Mouse (Mus musculus) large intestine, adult 2 months (tissue): ENCODE results near the gene Snrnp35. TPM values are rescaled to one million over a fixed set of nuclear protein-coding genes. Genes with fewer than 3 reads are reported as not detected.

ENCODE experiments used
- DNase-seq: peaks from one replicate; pipeline ENCODE4 v3.0.0-alpha.2; 2012; ENCODE audit warnings: low read depth, low spot score
- WGBS: fragments of 180-500 bp; shearing (Covaris S2); methylation state at CpG from one replicate; pipeline ENCODE4 v1.1.7; 2018; 5-methylcytosine and 5-hydroxymethylcytosine counted together
- polyA plus RNA-seq: library from polyadenylated mRNA; depleted of rRNA; stranded (reverse); fragments of >200 nt; gene quantifications from 2 replicates; pipeline ENCODE4 v1.2.3, GENCODE M21; 2012; rRNA removed

The Snrnp35 gene
- polyA plus RNA-seq = 3.4 and 3.8 TPM in 2 replicates

DNA sequence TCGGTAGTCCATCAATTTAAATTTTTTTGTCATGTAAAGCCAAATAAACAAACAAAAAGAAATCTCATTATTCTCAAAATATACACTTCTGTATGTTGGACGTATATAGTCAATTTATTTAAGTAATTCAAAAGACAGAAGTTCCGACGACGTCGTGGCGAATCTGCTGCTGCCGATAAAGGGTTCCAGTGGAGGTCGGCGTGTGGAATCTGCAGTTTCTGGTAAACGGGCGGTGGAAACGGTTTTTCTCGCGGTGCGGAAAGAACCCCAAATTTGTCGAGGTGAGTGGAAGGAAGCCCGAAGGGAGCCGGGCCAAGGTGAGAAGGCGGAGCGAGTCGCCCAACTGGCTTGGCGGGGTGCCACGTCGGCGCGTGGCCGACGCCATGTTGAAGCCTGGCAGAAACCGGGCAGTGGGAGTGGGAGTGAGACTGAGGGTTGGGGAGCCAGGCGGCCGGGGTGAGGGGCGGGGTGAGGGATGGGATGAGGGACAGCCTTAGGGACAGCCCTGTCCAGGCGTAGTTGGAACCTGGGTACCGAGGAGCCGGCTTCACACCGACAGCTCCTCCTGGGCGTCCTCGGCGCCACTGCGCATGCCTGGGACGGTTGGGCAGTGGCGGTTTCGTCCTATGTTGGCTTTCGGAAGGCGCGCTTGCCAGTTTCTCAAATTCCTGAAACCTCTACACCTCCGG is at the start of gene Snrnp35:
Gene Snrnp35 (plus strand): TSS at position 169 of the 689 bp plus-strand sequence.
- under 1% methylated on average over 48 of the region's 48 CpGs for WGBS
- DNase-seq = peak; percentile 63

DNA sequence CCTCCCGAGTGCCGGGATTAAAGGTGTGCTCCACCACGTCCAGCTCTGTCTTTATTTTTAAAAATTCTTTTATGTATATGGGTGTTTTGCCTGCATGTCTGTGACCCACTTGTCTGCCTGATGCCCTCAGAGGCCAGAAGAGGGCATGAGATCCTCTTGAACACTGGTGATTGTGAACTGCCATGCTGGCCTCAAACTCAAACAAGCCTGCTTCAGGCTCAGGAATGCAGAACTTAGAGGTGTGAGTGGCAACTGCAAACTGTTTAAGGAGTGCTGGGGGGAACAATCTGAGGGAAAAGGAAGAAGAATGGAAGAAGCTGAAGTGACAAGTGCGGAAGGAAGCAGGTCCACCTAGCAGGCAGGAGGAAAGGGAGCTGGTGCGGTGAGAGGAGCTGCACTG is 44.7 kb upstream of the Snrnp35 start:
- DNase-seq = no peak

DNA sequence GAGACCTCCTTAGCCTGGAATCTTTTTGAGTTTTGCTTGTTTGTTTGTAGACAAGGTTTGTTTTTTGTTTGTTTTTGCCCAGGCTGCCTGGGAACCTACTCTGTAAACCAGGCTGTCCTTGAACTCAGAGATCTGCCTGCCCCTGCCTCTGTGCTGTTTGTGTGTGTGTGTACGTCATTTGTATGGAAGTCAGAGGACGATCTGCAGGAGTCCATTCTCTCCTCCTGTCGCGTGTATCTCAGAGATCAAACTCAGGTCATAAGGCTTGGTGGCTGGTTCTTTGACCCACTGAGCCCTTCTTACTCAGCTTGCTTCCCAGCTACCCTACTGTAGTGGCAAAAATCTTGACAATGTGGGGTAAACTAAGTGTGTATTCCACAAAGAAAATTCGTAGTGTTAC is 44.2 kb upstream of the Snrnp35 start:
- DNase-seq = no peak
- WGBS = 59% methylated on average over 5 of the region's 5 CpGs

More for the DNA sequence above, 44.7 kb upstream of the Snrnp35 start:
- 74% methylated on average over 5 of the region's 5 CpGs for WGBS

DNA sequence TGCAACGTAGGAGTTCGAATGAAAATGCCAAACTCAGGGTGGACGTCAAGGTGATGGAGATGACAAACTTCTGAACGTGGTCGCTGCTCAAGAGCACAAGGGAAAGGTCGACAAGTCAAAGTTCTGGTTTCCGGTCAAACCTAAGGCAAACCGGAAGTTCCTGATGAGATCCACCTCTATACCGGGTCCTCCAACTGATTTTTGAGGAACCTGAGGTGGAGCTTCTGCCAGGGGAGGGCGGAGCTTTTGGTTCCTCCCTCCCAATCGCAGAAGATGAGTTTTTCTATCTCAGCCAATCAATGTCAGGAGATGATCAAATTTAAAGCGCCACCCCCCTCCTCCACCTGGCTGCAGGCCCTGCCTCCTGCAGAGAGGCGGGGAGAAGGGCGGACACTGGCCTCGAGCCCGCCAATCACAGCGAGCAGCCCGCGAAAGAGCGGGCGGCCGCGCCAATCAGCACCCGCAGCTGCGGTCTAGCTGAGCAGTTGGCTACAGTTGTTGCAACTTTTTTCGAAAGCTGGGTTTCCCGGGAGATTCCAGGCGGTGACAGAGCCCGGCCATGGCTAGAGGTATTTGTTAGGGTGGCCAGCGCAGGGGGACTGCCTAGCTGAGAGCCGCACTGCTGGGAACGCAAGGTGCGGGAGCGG is 43.4 kb upstream of the Snrnp35 start, which contains the start of gene Kmt5a:
Gene Kmt5a (plus strand): TSS at position 484 of the 647 bp plus-strand sequence.
- DNase-seq = no peak
- WGBS = under 1% methylated on average over 34 of the region's 34 CpGs

DNA sequence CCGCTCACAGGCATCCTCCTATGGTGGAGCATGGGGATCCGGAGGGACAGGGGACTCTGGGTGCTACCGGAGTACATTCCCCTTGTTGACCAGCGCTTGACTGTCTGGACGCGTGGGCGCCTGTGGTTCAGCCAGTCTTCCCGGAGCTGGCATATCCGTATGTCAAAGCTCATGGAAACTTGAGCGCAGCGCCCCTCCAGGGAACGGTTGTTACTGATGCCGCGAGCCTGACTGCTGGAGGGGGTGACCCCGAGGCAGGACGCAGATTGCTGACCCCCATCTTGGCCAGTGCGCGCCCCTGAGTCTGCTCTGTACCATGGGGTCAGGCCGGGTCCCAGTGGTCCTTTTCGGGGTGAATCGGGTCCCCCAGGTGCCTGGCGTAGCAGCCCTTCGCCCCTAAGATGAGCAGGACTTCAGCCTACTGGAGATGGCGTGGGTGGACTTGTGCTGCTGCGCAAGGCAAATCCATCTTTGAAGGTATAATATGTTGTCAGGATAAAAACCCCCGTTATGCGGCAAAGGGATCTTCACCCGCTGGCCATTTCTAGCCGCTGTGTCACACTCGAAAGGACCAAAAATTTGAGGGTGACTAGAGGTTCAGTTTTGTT is 42.7 kb upstream of the Snrnp35 start:
- DNase-seq = no peak
- under 1% methylated on average over 30 of the region's 30 CpGs for WGBS

DNA sequence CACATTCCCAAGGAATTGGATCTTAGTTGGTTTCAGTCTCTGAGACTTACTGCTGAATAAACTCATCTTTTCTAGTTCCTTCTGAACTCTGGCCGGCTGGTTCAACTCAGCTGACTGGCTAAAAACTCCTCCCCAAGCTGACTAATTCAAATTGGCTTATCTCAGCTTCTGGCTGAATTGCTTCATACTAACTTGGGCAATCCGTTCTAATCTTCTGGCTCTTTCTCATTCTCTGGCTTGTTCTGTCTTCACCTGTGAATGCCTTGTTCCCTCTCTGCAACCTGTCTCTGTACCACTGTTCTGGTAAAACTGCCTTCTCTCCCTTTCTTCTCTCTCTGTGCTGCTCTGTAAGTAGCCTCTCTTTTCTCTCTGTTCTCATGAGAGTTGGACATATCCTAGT is 40.3 kb upstream of the Snrnp35 start:
- no peak for DNase-seq
- WGBS = 35% methylated on average over 2 of the region's 2 CpGs

DNA sequence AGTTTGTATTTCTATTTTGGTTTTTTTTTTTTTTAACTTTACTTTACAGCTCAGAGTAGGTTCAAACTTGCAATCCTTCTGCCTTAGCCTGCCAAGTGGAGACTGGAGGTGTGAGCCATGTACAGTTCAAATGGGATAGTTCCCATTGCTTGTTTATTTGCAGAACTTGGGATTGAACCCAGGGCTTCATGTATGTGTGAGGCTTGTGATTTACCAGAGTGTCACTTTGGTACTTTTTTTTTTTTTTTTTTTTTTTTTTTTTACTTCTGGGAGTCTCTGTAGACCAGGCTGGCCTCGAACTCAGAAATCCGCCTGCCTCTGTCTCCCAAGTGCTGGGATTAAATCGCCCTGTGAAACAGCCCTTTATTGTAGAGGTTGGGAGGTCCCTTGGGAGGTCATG is 38.7 kb upstream of the Snrnp35 start:
- WGBS = 66% methylated on average over 3 of the region's 3 CpGs
- no peak for DNase-seq

DNA sequence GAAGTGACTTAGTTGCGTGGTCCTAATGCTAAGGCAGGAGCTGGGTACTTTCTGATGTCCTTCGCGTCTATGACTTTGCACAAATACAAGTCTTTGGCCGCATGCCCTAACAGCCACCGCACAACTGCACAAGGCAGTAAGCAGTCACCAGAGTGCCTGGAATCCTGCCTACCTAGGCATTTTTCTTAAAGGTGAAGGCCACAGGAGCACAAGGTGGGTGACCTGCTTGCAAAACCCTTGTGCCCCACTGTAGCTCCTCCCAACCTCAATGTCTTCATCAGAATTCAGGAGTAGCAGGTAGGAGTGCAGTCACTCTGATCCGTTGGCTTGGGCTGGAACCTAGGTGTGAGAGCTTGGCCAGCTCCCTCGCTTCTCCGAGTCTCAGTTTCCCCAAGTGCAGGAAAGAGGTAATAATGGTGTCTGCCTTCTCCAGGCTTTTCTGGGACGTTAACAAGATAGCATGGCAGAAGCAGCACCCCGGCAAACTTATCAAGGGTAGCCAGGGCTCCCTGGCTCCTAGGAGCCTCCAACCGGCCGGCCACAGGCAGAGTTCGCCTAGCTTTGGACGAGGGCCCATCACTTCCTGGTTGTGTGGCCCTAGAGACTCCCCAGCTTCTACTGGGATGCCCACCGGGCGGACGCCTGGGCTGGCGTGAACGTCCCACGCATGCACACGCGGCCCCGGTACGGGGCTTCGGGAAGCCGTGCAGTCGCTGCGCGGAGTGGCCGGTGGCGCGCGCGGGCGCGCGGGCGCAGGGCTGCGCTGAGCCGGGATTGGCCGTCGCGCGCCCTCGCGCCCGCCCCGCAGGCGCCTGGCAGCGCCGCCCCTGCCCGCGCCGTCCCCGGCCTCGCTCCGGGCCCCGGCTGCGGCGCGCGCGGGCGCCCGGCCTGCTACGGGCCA is 38.0 kb upstream of the Snrnp35 start:
- no peak for DNase-seq
- 7% methylated on average over 63 of the region's 66 CpGs for WGBS

DNA sequence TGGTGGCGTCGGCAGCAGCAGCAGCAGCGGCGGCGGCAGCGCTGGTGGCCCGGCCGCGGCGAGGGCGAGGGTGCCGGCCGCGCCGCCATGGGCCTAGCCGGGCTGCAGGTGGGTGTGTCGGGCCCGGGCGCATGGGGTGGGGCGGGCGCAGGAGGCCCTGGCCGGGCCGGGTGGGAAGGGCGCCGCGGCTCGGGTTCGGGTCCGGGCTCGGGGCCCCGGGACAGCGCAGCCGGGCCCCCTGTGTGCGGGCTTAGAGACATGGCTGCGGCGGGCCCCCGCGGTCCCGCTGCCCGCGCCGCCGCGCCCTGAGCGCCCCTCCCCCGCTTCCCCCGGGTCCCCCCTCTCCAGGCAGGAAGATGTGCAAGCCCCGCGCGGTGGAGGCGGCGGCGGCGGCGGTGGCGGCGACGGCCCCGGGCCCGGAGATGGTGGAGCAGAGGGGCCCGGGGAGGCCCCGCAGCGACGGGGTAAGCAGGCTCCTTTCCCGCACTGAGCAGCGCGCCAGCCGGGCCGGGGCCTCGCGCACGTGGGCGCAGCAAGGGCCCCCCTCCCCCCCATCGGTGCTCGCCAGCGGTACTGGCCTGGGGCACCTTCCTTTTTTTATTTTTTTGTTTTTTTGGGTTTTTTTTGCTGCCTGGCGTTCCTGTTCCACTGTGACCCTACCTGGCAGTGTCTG is 37.2 kb upstream of the Snrnp35 start:
- 5% methylated on average over 57 of the region's 77 CpGs for WGBS
- DNase-seq = no peak

DNA sequence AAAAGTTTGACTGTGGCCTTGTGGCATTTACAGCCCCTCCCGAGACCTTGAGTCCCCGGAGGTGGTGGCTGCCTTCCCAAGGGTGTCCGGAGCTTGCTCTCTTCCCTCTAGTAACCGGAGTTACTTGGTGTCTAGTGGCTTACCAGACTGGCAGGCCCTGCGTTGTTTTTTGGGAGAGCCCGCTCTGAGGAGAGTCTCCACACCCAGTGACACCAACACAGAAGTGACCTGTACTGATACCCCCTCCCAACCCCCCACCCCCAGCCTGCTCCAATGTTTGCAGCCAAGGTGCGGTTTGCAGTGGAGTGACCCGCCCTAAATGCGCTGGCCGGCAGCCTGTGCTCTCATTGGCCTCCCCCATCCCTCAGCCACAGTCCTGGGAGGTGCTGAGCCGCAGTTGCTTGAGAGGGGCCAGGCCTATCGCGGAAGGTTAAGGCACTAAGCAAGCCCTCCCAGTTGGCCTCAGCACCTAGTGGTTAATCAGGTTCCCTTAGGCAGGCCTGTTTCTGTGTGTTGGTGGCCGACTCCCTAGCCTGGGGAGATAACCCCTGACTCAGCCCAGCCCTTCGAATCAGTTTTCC is 36.5 kb upstream of the Snrnp35 start:
- DNase-seq = no peak
- WGBS = 2% methylated on average over 15 of the region's 15 CpGs

DNA sequence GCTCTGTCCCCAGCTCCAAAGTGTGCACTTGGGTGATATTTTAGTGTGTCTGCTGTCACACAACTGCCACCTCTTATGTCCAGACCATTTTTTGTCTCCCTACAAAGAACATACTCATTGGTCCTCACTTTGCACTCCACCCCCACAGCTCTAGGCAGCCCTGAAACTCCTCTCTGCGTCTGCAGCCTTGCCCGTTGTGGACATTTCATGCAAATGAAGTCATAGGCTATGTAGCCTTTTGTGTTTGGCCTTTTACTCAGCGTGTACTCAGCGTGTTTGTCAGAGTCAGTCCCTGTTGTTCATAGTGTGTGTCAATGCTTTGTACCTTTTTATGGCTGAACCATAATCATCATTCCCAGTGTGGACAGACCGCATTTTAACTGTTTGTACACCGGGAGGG is 33.4 kb upstream of the Snrnp35 start:
- 20% methylated on average over 6 of the region's 6 CpGs for WGBS
- DNase-seq = no peak

DNA sequence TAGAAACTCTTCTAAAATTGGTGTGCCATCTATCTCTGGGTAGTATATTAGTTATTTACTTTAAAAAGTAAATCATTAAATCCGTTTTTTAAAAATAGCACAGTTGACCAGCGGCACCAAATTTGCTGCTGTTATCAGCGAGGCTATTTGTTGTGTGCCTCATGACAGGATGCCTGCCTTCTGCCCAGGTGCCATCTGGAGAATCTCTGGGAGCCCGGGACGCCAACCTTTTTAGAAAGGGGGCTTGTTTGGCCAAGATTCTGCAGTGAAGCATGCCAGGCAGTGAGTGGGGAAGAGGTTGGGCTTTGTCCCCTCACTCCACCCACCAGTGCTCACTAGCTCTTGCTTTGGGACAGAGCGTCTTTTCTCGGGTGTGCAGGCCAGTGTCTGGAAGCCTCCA is 32.9 kb upstream of the Snrnp35 start:
- DNase-seq = no peak
- 27% methylated on average over 7 of the region's 7 CpGs for WGBS

DNA sequence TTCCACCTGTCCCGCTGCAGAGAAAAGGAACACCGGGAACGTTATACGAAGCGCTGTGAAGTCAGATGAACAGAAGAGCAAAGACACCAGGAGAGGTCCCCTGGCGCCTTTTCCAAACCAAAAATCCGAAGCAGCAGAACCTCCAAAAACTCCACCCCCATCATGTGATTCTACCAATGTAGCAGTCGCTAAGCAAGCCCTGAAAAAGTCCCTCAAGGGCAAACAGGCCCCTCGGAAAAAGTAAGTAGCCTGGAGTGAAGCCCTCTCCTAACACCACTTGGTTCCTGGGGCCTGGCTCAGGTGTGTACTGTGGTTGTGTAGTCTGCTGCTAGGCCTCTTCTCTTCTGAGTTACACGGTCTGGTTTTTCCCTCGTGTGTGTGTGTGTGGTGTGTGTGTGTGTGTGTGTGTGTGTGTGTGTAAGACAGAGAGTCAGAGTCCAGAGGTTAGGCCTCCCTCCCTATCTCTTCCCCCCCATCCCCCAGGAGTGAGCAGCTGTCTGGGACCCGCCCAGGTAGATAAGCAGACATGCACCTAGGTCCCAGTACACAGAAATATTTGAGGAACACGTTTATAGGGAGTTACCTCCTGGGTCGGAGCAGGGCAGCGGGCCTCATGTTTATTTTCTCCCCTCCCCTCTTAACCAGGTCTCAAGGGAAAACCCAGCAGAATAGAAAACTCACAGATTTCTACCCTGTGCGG is 32.1 kb upstream of the Snrnp35 start:
- no peak for DNase-seq
- 39% methylated on average over 16 of the region's 16 CpGs for WGBS

DNA sequence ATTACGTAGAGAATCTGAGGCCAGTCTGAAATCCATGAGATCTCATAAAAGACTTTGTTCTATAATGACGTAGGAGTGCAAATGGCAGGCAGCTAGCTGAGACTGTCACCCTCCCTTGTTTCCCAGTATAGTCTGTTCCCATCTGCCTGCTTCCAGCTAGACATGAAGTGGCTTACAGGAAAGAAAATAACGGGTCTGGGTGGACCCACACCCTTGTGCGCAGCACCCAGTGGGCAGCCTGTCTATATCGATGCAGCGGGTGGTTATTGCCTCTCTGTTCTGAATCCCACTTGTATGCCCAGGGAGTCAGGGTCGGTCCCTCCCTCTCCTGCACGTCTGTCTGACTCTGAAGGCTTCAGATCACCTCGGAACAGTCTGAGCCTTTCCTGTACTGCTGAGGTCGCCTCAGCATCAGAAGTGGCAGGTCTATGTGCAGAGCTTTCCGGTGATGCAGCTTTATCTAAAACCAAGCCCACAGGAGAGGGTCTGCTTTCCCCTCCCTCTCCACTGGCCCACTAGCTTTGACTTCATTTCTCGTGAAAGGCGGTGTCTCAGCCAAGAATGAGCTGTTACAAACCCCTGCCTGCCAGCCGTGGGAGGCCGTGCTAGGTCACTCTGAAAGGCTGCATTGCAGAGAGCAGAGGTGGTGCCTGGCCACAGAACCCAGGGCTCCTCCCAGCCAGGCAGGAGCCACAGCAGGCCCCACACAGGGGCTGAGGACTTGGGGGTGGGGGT is 30.3 kb upstream of the Snrnp35 start:
- 60% methylated on average over 15 of the region's 15 CpGs for WGBS

DNA sequence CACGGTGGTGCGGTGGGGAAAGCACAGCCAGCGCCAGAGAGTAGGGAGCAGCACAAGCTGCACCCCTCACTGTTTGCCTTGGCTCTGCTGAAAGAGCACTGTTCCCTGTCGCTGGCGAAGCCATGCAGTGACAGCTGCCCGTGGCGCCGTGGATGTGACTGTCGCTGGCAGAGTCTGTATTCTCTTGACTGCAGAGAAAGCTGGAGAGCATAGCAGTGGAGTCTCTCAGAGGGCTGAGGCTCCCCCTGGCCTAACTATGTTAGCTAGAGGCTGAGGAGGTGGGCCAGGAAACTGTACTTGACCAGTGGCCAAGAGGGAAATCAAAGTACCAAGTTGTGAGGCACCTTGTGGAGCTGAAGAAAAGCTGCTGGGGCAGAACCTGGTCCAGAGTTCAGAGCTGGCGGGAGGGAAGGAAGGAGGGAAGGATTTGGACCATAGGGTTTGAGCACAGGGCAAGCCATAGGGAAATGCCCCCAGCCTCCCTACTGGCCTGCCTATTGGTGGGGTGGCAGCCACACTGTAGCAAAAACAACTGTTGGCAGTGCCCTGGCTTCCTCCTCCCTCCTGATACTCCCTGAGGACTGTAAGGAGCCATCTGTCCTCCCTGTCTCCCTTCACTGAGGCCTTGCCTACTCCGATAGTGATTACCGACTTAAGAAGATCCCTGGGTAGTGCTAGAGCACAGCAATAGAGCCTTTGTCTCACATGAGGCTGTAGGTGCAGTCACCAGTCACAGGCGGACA is 29.4 kb upstream of the Snrnp35 start:
- WGBS = 39% methylated on average over 13 of the region's 13 CpGs
- DNase-seq = no peak

More for the DNA sequence above, 30.3 kb upstream of the Snrnp35 start:
- no peak for DNase-seq

DNA sequence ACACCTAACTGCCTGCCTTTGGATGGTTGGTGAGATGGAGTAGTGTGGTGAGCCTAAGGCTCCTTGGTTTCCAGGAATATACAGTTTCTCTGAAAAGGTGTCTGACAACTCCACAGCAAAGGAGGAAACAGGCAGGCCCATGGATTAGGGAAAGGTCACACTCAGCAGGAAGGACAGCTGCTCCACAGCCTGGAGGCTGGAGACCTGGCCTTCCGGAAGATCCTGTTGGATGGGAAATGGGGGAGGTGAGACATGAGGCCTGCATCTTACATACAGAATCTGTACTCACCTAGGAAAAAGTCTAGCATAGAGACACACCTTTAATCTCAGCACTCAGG is 28.9 kb upstream of the Snrnp35 start:
- WGBS = 53% methylated on average over 1 of the region's 1 CpGs
- DNase-seq = no peak

DNA sequence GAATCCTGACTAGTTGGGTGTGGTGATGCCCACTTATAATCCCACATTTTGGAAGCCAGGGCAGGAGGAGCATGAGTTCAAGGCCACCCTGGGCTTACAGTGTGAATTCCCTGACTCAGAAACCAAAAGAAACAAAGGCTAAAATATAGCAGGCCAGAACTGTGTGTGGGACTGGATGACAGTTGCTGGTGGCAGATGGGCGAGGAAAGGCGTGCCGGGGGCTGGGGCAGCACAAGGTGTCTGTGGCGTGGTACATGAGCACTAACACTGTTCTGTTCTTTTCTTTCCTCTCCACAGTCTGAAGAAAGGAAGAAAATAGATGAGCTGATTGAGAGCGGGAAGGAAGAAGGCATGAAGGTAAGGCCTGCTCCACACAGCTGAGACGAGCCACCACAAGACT is 26.2 kb upstream of the Snrnp35 start:
- 92% methylated on average over 6 of the region's 6 CpGs for WGBS
- DNase-seq = no peak
